Mouse (Mus musculus) gastrocnemius, postnatal 14 days (tissue): Measurements from ENCODE around the gene Cox5b. TPM values are rescaled to one million over a fixed set of nuclear protein-coding genes. Genes with fewer than 3 reads are reported as not detected.
A peak's percentile ranks its signal among the peaks of the same experiment; 100 is the strongest.
"Not testable (repeated sequence)": the region's sequence is repeated elsewhere in the genome, so short reads cannot be mapped to it uniquely, and the experiment has no call there.

Experiments
- DNase-seq: peaks from one replicate; pipeline ENCODE4 v3.0.0; 2021; ENCODE audit warnings: mixed read lengths
- intact Hi-C: fragments of 180-260 bp; cut with DNase I; formaldehyde crosslinking; loops from one replicate; pipeline ENCODE4 v1.15.1; 2025; ENCODE audit warnings: low total_unique reads
- long read RNA-seq, 2 experiments: library from polyadenylated mRNA; stranded (forward); transcript quantifications; one replicate each; pipeline ENCODE4 v2.0.0; 2021
- total RNA-seq, 2 experiments: library from RNA; stranded (reverse); gene quantifications; 2 replicates each; pipeline ENCODE4 v1.2.3; 2021

The Cox5b gene
- total RNA-seq: 1,000 to 10,000 TPM; 1,379 to 1,478 TPM
- long read RNA-seq, experiment 1, transcript Cox5b-204 (4 exons, 865 nt): major isoform, 805 of 833 reads
- long read RNA-seq, experiment 1, partial matches to known transcripts: 26 of 833 reads
- long read RNA-seq, experiment 1, other reads (novel, unspliced or antisense): 0 of 833 reads
- long read RNA-seq, experiment 2, transcript Cox5b-204 (4 exons, 865 nt): major isoform, 891 of 915 reads
- long read RNA-seq, experiment 2, partial matches to known transcripts: 16 of 915 reads
- long read RNA-seq, experiment 2, other reads (novel, unspliced or antisense): 6 of 915 reads

- peak; percentile 98 for DNase-seq
- intact Hi-C loops: no loop called here
These were observed at the start of gene Cox5b for GRCm38 (mm10) chr1:36691271-36692155. Cox5b (plus strand) TSS chr1:36691449.

DNA sequence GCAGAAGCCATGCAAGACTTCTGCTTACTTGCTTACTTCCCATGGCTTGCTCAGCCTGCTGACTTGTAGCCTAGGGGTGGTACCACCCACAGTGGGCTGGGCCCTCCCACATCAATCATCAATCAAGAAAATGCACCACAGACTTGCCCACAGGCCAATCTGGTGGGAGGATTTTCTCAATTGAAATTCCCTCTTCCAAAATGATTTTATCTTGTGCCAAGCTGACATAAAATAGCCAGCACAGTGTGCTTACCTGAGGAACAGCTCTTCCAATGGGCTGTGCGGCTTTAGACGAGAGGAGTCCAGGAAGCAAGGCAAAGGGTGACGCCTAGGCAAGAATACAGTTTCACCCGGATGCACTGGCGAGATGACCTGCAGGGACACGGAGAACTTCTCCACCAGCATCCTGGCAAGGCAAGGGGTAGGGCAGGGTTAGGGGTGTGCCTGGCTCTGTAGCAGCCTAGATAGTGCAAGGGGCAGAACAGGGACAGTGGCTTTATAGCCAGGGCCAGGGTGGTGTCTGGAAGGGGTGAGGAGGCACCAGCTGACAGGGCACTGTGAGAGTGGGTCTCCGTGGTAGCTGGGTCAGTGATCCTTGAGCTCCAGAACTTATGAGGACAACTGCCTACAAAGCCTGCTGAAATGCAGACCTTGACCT, 47.2 kb upstream of the Cox5b start:
- intact Hi-C loops: loop anchor here (5.0 kb wide), 1 partner anchor 38 kb away; the partner anchor contains the start of gene Fam178b

GRCm38 (mm10) chr1:36644615-36645007, 46.6 kb upstream of the Cox5b start:
- intact Hi-C loops: loop anchor here (5.0 kb wide), 1 partner anchor 38 kb away; the partner anchor contains the start of gene Fam178b
- no peak for DNase-seq

More for the DNA sequence above, 47.2 kb upstream of the Cox5b start:
- DNase-seq: no peak

DNA sequence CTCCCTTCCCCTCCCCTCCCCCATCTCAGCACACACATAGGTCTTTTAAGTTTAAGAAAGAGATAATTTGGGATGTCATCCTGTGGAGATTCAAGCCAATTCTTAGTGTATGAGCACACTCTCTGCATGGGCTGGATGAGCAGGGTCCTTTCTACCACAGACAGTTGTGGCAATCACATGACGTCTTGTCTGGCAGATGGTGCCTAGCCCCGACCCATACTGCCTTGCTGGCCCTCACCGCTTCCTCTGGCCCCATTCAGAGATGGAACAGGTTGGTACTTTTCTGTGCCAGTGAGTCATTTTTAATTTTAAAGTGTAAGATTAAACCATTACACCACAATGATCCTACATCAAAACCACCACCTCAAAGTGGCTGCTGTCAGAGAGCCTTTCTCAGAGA, 45.0 kb upstream of the Cox5b start:
- intact Hi-C loops: no loop called here
- DNase-seq: no peak

DNA sequence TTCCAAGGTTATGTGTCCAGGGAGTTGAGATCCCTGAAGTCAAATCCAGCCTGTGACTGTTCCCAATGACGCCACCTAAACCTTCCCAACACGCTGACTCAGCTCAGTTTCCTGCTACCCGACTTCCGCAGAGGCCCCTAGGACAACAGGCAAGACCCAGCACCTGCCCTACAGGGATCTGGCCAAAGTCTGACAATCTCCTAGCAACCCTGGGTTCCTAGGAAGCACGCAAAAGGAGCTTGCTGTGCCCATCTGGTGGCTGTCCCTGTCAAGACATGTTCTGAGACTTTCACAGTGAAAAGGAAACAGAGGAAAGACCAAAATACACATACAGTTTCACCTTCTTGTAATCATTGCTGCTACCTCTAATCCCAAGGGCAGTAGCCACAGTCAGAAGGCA, 43.6 kb upstream of the Cox5b start:
- intact Hi-C loops: no loop called here
- no peak for DNase-seq

- intact Hi-C loops: no loop called here
- no peak for DNase-seq
These were observed 36.2 kb upstream of the Cox5b start for GRCm38 (mm10) chr1:36655039-36655438.

DNA sequence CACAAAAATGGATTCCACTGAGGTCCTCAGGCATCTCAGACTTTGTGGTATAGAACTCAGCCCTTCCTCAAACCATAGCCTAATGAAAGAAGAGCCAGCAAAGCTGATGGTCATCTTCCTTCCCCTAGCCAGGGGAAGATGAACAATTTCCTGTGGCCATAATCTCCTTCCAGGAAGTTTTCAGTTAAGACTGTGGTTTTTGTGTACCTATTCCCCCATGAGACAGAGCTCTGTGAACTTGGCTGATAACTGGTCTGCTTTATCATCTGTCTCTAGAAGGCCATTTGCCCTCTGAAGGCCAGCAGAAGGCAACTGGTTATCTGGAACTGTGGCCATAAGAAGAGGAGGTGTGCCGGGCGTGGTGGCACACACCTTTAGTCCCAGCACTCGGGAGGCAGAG, 35.0 kb upstream of the Cox5b start:
- DNase-seq: no peak
- intact Hi-C loops: no loop called here

GRCm38 (mm10) chr1:36657658-36658415, 33.4 kb upstream of the Cox5b start:
- intact Hi-C loops: no loop called here

GRCm38 (mm10) chr1:36658621-36659399, 32.4 kb upstream of the Cox5b start:
- intact Hi-C loops: no loop called here
- DNase-seq: no peak

More at GRCm38 (mm10) chr1:36657658-36658415, 33.4 kb upstream of the Cox5b start:
- DNase-seq: no peak

GRCm38 (mm10) chr1:36664457-36664856, 26.8 kb upstream of the Cox5b start:
- DNase-seq: no peak
- intact Hi-C loops: no loop called here

DNA sequence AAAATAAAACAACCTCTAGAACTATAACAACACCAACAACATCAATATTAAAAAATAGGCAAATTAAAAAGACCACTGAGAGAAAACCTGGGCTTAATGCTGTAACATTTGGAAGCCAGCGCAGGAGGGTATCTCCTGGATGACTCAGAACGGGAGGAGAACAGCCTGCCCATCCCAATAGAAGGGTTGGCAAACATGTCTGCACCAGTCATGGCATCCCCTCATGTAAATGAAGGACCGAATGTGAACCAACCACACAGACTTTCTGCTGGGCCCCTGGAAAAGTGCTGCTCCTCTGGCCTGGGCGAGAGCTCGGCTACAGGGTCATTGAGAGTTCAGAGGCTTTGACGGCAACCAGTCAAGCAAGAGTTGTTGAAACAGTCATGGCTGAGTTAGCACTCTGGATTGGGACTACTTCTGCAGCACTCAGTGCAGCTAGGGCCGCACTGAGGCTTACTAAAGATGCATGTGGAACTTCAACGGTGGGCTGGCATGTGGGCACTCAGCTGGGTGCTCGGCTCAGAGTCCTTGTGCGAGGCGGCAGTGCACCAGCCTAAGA, 26.0 kb upstream of the Cox5b start:
- intact Hi-C loops: no loop called here
- no peak for DNase-seq

DNA sequence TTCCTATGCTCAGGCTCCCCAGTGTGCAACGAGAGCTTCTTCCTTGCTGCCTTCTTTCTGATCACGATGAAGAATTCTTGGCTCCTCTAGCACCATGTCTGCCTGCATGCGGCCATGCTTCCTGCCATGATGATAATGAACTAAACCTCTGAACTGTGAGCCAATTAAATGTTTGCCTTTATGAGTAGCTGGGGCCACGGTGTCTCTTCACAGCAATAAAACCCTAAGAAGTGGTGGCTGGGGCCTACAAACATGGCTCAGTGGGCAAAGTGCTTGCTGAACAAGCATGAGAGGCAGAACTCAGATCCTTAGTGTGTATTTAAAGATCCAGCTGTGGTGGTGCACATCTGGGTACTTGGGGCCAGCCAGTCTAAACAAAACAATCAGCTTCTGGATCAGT, 25.3 kb upstream of the Cox5b start:
- intact Hi-C loops: no loop called here
- DNase-seq: no peak

- DNase-seq, intact Hi-C loops: not testable (repeated sequence)
These were observed 23.2 kb upstream of the Cox5b start for GRCm38 (mm10) chr1:36668007-36668406.

DNA sequence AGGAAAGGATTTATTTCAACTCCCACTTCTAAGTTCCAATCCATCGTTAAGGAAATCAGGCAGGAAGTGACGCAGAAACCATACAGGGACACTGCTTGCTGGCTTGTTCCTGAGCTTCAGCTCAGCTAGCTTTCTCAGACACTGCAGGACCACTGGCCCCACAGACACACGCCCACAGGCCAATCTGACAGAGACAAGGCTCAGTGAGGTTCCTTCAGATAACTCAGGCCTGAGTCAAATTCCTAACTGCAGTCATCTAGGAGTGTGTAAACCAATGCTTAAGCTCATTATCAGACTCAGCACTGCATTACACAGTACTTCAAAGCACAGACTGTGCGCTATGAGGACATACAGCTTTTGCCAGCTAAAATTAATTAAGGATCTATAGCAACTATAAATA, 21.0 kb upstream of the Cox5b start:
- DNase-seq: no peak
- intact Hi-C loops: no loop called here

GRCm38 (mm10) chr1:36671260-36671659, 20.0 kb upstream of the Cox5b start:
- DNase-seq: no peak
- intact Hi-C loops: no loop called here

DNA sequence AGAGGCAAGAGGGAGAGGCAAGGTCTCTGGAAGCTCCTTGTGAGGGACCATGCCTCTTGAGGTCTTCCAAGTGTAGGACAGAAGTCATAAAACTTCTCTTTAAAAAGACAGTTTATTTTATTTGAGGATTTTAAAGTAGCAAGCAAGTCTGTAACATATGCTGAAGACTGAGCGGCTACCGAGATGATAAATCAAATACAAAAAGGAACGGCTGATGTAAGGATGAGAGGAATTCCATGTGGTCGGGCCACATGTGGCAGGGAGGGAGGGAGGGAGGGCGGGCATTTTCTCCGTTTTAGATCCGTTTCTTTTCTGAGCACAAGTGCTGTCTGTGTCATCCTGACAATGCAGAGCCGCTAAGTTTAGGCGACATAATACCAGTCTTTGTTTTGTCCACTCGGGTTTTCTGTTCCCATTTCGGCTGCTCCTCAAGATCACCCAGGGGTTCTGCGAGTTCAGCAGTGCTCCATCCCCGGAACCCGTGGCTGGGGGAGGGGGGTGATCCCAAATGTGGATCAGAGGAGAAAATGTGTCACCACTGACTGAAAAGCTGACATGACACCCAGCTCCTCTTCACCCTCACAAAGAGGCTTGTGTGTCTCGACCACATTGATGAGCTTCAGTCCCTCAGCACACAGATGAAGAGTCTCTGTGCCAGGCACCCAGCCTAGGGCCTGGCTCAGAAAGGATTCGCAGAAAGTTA, 18.4 kb upstream of the Cox5b start:
- intact Hi-C loops: no loop called here
- DNase-seq: no peak

- intact Hi-C loops: no loop called here
- DNase-seq: no peak
These were observed 16.3 kb upstream of the Cox5b start for GRCm38 (mm10) chr1:36674936-36675335.

DNA sequence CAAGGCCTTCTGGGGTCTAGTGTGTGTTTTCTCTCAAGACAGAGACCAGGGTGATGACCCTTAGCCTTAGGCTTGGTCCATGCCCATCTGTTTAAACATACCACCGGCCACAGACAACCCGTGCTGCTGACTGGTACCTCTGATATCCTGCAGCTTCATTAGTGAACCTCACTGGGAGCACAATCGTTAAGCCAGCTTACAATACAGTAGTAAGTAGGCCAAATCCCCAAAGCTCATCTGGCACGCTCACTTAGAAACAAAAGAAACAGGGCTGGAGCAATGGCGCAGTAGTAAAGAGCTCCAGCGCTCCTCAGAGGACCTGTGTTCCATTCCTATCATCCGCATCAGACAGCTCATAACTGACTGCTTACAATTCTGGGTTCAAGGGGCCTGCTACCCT, 10.4 kb upstream of the Cox5b start:
- intact Hi-C loops: loop anchor here (5.0 kb wide), 2 partner anchors 39 to 134 kb away; partner anchors contain the start of gene Ankrd39
- no peak for DNase-seq
